Mouse (Mus musculus) olfactory bulb, adult 2 months (tissue): ENCODE data around the gene Elk3.

Experiments used
- CTCF ChIP-seq: fragments of 200-500 bp; IDR thresholded peaks from 2 replicates; pipeline ENCODE4 v1.5.1; 2012; ENCODE audit warnings: low read depth, mild to moderate bottlenecking, low read length, moderate library complexity; ENCODE audit not compliant: insufficient read depth
- POLR2A ChIP-seq: fragments of 200-500 bp; IDR thresholded peaks from 2 replicates; pipeline ENCODE4 v1.6.1; 2012; ENCODE audit warnings: mild to moderate bottlenecking, low read depth, low read length, moderate library complexity; ENCODE audit not compliant: insufficient read depth

- no peak for TF ChIP-seq CTCF
- TF ChIP-seq POLR2A: no peak
Observed at GRCm38 (mm10) chr10:93244209-93244705, 66.7 kb downstream of the Elk3 start.
